Mouse (Mus musculus) spleen, adult 2 months (tissue): ENCODE measurements around the gene Thsd7b.

Experiments
- CTCF ChIP-seq: fragments of 200-500 bp; IDR thresholded peaks from 2 replicates; pipeline ENCODE4 v1.5.1; 2011; ENCODE audit warnings: mild to moderate bottlenecking, inconsistent platforms; ENCODE audit not compliant: insufficient read depth, insufficient read length, insufficient replicate concordance; ENCODE audit errors: extremely low read depth
- POLR2A ChIP-seq: fragments of 200-500 bp; IDR thresholded peaks from 2 replicates; pipeline ENCODE4 v1.6.1; 2011; ENCODE audit warnings: low read depth, low read length, inconsistent platforms

- TF ChIP-seq CTCF (no peak), POLR2A (no peak)
Observed at GRCm38 (mm10) chr1:129365590-129365989, 92.5 kb downstream of the Thsd7b start.
